In genomic region chr14:107004981-107005380, GRCm38 (mm10) we compare ENCODE assay signal across 20 mouse cellular contexts.
"Had no signal": no experiment of that assay in that cellular context is flagged by ENCODE, and none has a peak within 500 bp of the region (broad histone marks: within the 10 kb centered on the region; RNA-seq: fewer than 3 reads in every experiment).

No protein-coding gene starts in this region.

- DNase-seq: lung, adult 18-20 months; lung, postnatal 14 days; lung, postnatal 36 days; midbrain, embryonic 14.5 days; retina, postnatal 1 day; right cerebral cortex, adult 18-20 months; right cerebral cortex, postnatal 25 days; right cerebral cortex, postnatal 4 days; spleen, adult 18-20 months; thymus, adult 18-20 months; thymus, postnatal 14 days; thymus, postnatal 36 days had no signal

- H3K27ac ChIP-seq: lung, embryonic 15.5 days; midbrain, embryonic 10.5 days; midbrain, embryonic 12.5 days; neural tube, embryonic 13.5 days; neural tube, embryonic 15.5 days had no signal

- H3K4me3 ChIP-seq: lung, embryonic 15.5 days; midbrain, embryonic 10.5 days; midbrain, embryonic 12.5 days; myocyte; neural tube, embryonic 13.5 days; neural tube, embryonic 15.5 days had no signal

- ATAC-seq: lung, postnatal 0 days; midbrain, embryonic 16.5 days had no signal

- H3K4me1 ChIP-seq: lung, embryonic 15.5 days; midbrain, embryonic 10.5 days; midbrain, embryonic 12.5 days; neural tube, embryonic 13.5 days; neural tube, embryonic 15.5 days had no signal

- H3K36me3 ChIP-seq: lung, embryonic 15.5 days; midbrain, embryonic 10.5 days; midbrain, embryonic 12.5 days; neural tube, embryonic 13.5 days; neural tube, embryonic 15.5 days had no signal

- H3K9ac ChIP-seq: lung, embryonic 15.5 days; midbrain, embryonic 12.5 days; neural tube, embryonic 13.5 days; neural tube, embryonic 15.5 days had no signal

- H3K27me3 ChIP-seq: lung, embryonic 15.5 days; midbrain, embryonic 12.5 days; neural tube, embryonic 13.5 days; neural tube, embryonic 15.5 days had no signal

- H3K9me3 ChIP-seq: lung, embryonic 15.5 days; midbrain, embryonic 10.5 days; midbrain, embryonic 12.5 days; neural tube, embryonic 13.5 days; neural tube, embryonic 15.5 days had no signal

- H3K4me2 ChIP-seq: lung, embryonic 15.5 days; midbrain, embryonic 12.5 days; neural tube, embryonic 13.5 days; neural tube, embryonic 15.5 days had no signal
